Mouse (Mus musculus) myocyte (in vitro differentiated cells): ENCODE measurements at regions not wholly inside any gene's neighbourhood (a gene's known extent, or its start where the extent isn't known, plus 50 kb on each side); places are given as distances from the start of the nearest gene placed in this dataset.

ENCODE experiments used
- CEBPB ChIP-seq: IDR thresholded peaks from 2 replicates; pipeline ENCODE4 v1.6.1; 2011; ENCODE audit warnings: mild to moderate bottlenecking, moderate library complexity; ENCODE audit not compliant: poor library complexity, insufficient read depth, severe bottlenecking
- E2F4 ChIP-seq: IDR thresholded peaks from one replicate; pipeline ENCODE4 v1.6.1; 2011; ENCODE audit warnings: mild to moderate bottlenecking, control low read depth, moderate library complexity; ENCODE audit not compliant: insufficient read depth
- MAX ChIP-seq: IDR thresholded peaks from one replicate; pipeline ENCODE4 v1.6.1; 2011; ENCODE audit warnings: low read depth, mild to moderate bottlenecking, control low read depth
- MYOD1 ChIP-seq, 3 experiments: IDR thresholded peaks; one replicate each; pipeline ENCODE4 v1.6.1; 2011; ENCODE audit warnings: control low read depth in 2 of 3, low read depth in 2 of 3, mild to moderate bottlenecking in 2 of 3, moderate library complexity in 1 of 3; ENCODE audit not compliant: insufficient read length in 2 of 3, control insufficient read depth in 1 of 3
- POLR2A ChIP-seq: IDR thresholded peaks from one replicate; pipeline ENCODE4 v1.6.1; 2011; ENCODE audit warnings: low read depth, mild to moderate bottlenecking, control low read depth, moderate library complexity; ENCODE audit not compliant: insufficient read length
- POLR2AphosphoS2 ChIP-seq: IDR thresholded peaks from one replicate; pipeline ENCODE4 v1.6.1; 2011; ENCODE audit warnings: low read depth, control low read depth; ENCODE audit not compliant: insufficient read length
- REST ChIP-seq: IDR thresholded peaks from one replicate; pipeline ENCODE4 v1.6.1; 2011; ENCODE audit warnings: mild to moderate bottlenecking, control low read depth, moderate library complexity; ENCODE audit not compliant: insufficient read depth, insufficient read length
- SRF ChIP-seq: IDR thresholded peaks from one replicate; pipeline ENCODE4 v1.6.1; 2011; ENCODE audit warnings: low read depth; ENCODE audit not compliant: control insufficient read depth, insufficient read length
- TCF12 ChIP-seq: IDR thresholded peaks from one replicate; pipeline ENCODE4 v1.6.1; 2011; ENCODE audit warnings: mild to moderate bottlenecking, control low read depth; ENCODE audit not compliant: poor library complexity, insufficient read depth, severe bottlenecking
- USF1 ChIP-seq: IDR thresholded peaks from one replicate; pipeline ENCODE4 v1.6.1; 2011; ENCODE audit warnings: low read depth, mild to moderate bottlenecking, control low read depth, moderate library complexity

DNA sequence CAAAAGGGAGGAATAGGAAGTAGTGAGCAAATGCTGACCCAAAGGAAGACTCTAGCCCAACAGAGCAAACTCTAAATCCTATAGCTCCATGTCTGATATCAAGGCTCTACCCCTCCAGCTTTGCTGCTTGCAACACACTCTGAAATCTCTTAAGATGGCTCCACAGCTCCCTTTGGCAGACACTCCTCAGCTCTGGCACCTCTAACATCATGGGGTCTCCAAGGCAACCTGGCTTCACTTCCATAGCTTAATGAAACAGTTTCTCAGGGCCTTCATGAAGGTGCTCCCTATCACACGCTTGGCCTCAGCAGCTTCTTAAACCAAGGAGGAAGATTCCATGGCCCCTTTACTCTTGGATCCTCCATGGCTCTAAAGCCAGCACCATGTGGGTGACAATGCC lies 73.6 kb downstream of the Hes1 start:
- TF ChIP-seq TCF12, result no peak
- TF ChIP-seq POLR2A, result no peak
- TF ChIP-seq E2F4, result no peak
- TF ChIP-seq REST, result no peak
- no peak for TF ChIP-seq CEBPB
- TF ChIP-seq POLR2AphosphoS2, result no peak
- no peak for TF ChIP-seq MAX
- TF ChIP-seq USF1, result no peak
- TF ChIP-seq SRF, result no peak
- no peak for TF ChIP-seq MYOD1 (IDR thresholded peaks at IDR 0.05; ENCODE audit: control insufficient read depth in 1 of 3, insufficient read length in 2 of 3, low read depth in 2 of 3)
